Mouse (Mus musculus): ENCODE results near the gene Stk35.
"Not testable (repeated sequence)": the region's sequence is repeated elsewhere in the genome, so short reads cannot be mapped to it uniquely, and the experiment has no call there.

Gene Stk35

DNA sequence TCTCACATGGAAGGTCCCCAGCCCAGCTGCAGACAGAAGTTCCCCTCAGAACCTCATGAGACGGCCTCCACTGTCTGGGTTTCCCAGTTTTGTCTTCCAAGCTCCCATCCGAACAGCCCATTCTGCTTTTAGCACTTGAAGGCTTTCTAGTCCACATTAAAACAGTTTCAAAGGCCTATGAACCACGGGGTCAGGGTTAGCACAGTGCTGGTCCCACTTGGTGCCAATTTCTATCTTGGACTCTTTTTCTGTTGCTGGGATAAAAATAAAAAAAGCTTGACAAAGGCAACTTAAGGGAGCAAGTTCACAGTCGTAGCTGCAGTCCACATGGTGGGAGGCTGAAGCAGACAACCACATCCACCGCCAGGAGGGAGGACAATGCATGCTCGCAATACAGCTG lies 34.6 kb downstream of the Stk35 start:
- DNase-seq (ENCODE audit: low spot score in 2 of 2), result no peak

DNA sequence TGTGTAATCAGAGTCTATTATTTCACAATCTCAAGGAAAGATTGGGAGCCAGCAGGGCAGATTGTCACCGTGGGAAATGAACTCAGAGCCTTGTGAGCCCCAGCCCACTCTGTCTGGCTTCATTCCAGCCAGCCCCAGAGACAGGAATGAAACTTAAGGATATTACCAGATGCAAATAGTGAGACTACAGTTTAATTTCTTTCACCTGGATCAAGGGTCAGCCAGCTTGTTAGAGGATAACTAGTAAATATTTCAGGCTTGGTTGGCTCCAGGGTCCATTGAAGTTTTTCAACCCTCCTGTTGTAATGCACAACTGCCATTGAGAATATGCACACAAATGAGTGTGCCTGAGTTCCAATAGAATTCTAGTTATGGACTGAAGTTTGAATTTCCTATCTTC lies 36.6 kb downstream of the Stk35 start:
- DNase-seq (ENCODE audit: low spot score in 2 of 2), result no peak

DNA sequence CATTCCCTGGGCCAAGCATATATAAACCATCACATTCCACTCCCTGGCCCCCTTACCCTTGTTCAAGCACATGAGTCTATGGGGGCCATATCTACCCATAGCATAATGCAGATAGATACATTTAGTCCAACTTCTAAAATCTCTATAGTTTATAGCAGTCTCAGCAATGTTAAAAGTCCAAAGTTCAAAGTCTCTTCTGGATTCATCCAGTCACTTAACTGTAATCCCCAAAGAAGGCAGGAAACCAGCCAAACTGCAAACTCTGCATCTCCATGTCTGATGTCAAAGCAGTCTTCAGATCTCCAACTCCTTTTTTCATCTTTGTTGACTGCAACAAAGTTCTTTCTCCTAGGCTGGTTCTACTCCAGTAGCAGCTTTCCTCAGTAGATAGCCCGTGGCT lies 38.0 kb downstream of the Stk35 start:
- DNase-seq (ENCODE audit: low spot score in 2 of 2), result no peak

DNA sequence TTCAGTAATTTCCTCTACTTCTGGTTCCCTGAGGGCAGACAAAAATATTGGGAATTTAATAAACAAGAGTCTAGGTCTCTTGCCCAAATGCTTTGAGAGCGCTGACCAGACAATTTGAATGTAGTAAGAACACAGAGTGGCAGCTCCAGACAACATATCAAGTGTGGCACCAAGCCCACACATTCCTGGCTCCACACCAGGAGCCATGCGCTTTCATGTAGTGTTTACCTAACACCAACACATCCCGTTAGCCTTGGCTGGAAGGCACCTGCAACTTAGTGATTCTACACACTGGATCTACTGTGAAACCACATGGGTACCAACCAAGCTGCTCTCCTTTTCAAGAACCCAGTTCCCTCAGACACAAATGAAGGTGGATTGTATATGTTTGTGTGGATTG lies 45.5 kb downstream of the Stk35 start:
- no peak for DNase-seq (ENCODE audit: low spot score in 2 of 2)

DNA sequence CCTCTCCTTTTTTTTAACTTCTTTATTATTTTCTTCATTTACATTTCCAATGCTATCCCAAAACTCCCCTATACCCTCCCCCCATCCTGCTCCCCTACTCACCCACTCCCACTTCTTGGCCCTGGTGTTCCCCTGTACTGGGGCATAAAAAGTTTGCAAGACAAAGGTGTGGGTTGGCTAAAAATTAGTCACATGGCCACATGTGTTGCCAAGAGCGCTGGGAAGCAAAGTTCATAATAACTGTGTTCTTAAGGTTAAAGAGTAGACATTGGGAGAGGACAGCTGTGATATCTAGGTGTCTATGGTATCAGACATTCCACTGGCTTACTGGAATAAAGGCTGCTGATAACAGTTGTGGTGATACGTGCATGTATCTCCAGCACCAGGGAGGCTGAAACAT lies 46.2 kb downstream of the Stk35 start:
- no peak for DNase-seq (ENCODE audit: low spot score in 2 of 2)

DNA sequence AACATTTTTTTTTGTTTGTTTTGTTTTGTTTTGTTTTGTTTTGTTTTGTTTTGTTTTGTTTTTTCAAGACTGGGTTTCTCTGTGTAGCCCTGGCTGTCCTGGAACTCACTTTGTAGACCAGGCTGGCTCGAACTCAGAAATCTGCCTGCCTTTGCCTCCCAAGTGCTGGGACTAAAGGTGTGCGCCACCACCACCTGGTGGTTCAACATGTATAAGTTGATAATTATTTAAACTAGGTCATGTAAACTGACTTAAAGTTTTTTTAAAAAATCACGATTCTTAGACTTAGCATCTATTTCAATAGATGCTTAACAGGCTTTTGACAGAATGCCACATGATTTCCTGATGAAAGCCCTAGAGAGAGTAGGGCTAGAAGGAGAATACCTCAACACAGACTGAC lies 48.8 kb downstream of the Stk35 start:
- not testable (repeated sequence) for DNase-seq (ENCODE audit: low spot score in 2 of 2)

DNA sequence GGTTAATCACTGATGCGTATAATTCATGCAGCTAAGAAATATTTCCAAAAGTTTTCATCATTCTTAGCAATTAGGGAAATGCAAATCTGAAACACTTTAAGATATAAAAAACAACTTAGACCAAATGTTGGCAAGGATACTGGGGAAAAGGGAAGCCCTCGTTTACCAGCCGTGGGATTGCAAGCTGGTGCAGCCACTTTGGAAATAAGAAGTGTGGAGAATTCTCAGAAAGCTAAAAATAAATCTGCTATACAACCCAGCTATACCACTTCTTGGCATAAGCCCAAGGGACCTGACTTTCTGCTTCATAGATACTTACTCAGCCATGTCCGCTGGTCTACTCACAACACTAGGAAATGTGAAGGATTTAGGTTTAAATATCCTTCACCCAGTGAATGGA lies 51.2 kb downstream of the Stk35 start:
- DNase-seq (ENCODE audit: low spot score in 2 of 2), result peak in 1 of 2 experiments; percentile 51

DNA sequence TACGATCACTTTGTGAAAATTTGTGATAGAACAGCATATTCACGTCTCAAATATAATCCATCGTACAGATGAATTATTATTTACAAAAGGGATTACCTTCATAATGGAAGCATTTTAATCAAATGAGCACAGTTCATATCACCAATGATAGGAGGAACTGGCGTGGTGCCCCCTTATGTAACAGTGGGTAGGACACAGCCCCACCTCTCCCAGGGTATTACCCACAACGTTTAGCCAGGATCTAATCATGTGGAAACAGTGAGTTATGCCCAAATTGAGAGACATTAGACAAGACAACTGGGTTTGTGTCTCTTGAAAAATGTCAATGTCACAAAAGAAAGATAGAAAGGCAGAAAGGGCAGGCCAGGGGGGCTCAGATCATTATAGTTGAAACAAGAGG lies 62.9 kb downstream of the Stk35 start:
- DNase-seq (ENCODE audit: low spot score in 2 of 2), result no peak

DNA sequence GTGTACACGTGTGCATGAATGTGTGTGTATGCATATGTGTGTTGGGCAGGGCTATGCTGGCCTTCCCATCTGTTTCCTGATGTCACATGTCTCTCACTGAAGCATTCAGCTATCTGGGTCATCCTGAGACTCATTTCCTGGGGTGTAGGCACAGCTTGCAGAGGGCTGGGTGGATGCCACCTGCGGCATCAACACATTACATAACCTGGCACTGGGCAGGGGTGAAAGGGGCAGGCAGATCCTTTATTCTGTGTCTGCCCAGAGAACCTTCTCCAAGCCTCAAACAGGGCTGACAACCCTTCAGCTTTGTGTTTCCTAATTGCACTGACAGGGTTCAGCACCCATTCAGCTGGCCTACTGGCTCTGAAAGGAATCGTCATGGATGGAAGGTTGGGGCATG lies 64.6 kb downstream of the Stk35 start:
- DNase-seq (ENCODE audit: low spot score in 2 of 2), result peak in 1 of 2 experiments; percentile 38

DNA sequence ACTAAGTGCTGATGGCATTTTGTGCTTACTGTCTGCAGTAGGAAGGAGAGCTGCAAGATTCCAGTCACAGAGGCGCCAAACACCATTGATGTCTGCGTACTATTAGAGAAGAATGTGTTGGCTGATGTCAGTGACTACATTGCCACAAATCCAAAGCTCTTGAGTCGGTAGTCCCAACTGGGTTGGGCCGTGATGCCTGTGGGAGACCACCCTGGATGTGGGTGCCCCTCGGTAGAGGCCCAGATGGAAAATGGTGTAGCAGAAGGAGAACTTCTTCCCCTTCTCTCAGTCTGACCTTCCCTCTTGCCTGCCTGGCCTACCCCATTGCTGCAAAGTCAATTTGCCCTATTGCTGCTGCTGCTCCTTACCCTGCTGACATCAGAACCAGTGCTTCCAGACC lies 68.8 kb downstream of the Stk35 start:
- DNase-seq (ENCODE audit: low spot score in 2 of 2), result no peak

DNA sequence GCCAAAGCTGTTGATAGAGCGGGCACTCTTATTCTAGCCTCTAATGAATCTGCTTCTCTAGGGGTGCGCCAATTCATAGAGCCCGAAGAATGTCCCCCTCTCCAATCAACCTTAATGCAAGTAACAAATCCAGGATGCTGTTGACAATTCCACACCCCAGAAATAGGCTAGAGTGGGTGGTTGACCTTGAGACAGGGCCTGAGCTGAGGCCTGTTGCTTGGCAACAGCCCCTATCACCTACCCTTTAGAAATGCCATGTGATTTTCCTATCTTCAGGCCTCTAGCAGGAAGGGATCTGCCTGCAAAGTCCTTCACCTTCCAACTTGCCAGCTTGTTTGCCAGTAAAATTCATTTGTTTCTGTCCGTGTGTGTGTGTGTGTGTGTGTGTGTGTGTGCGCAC lies 70.9 kb downstream of the Stk35 start:
- no peak for DNase-seq (ENCODE audit: low spot score in 2 of 2)

DNA sequence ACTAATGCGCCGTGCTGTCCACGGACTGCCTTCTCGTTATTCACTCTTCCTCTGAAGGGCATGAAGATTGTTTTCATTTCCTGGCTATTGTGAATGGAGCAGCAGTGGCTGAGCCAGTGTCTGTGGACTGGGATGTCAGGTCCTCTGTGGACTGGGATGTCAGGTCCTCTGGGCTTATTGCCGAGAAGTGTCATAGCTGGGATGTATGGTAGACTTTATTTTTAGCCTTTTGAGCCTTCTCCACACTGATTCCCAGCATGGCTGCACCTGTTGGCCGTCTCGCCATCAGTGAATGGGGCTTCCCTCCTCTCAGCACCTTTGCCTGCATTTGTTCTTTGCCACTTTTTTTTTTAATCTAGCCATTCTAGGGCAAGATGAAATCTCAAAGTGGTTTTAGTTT lies 71.8 kb downstream of the Stk35 start:
- no peak for DNase-seq (ENCODE audit: low spot score in 2 of 2)

DNA sequence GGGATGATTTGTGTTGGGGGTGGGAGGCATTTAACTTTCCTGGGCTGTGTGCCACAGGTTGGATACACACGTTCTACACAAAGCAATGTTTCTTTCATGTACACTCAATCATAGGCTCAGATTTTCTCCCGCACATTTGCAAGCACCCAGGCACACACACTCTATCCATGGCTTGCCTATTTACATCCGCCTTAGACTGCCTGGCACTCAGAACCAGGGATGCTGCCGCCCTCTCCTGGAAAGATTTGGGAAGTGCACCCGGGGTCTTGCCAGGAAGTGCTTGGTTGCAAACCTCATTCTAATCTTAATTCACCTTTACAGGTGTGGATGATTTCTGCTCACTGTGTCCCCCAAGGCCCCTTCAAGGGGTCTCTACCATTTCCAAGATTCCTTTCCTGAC lies 73.2 kb downstream of the Stk35 start:
- peak; percentile 89 to 91 for DNase-seq (ENCODE audit: low spot score in 2 of 2)

DNA sequence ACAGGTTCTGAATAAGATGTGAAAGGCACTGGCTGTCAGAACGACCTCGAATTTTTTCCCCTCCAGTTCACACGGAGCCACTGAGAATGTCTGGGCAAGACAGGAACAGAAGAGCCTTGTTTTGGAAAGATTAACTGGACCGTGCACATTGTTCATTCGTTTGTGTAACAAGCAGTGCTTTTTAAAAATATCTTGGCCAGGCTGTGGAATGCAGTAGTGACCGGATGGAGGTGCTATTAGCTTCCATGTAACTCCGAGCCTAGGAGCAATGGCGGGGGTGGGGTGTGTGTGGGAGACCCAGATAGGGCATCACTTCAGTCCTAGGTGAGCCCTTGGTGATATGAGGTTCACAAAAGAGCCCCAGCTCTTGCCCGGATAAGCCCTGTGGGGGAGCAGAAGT lies 73.8 kb downstream of the Stk35 start:
- no peak for DNase-seq (ENCODE audit: low spot score in 2 of 2)

DNA sequence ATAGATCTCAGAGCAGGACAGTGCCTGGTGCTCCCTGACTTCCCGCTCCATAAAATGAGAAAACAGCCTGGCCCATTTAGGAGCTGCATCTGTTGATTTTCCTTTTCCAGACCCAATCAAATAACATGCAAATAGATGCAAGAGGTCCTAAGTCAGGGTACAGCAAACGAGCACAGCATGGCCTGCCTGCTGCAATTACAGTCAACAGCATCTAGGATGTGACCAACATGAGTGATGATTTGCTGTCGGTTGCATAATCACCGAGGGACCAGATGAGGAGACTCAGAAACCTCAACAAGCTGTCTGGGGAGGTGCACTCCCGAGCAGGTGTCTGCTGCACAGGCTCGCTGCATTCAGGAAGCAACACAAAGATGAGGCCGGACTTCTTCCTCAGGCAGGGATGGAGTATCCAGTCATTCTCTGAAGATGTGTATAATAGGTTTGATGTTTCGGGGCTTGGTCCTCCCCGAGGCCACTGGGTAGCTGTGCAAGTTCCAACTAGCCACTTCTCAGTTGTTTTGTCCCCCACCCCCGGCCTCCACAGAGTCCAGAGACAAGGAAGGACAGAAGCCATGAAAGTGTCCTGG lies 74.3 kb downstream of the Stk35 start:
- no peak for DNase-seq (ENCODE audit: low spot score in 2 of 2)

DNA sequence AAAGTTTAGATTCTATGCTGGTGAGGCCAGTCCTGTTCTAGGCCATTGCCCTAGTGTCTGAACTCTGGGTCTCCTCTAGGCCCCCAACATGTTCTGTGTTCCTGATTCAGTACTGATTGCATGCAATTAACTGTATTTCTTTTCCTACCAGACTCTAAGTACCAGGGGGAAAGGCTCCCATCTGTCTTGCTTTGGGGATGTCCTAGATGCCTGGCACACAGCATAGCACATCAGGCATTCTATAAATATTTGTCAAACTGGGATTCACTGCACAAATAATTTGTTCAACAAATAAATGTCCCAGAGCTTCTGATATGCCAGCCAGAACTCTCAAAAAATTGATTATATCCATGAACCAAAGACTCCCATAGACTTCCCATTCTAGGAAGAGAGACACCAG lies 76.6 kb downstream of the Stk35 start:
- no peak for DNase-seq (ENCODE audit: low spot score in 2 of 2)

DNA sequence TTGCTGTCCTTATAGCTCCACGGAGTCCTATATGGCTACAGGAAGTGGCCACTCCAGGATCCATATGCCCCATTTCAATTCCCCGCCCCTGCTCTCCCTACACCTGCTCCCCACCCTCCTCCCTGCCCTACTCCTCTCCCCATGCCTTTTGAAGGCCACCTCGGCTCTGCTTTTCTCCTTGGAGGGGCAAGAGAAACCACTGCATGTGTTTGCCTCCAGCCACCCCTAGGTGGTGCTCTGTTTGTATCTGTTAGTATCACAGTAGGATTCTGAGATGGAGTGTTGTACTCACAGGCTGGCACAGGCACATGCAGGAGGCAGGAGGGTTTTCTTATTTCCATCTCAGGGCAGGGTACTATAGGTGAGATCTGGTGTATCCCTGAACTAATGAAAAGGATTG lies 79.5 kb downstream of the Stk35 start:
- DNase-seq (ENCODE audit: low spot score in 2 of 2), result peak; percentile 63 to 79

DNA sequence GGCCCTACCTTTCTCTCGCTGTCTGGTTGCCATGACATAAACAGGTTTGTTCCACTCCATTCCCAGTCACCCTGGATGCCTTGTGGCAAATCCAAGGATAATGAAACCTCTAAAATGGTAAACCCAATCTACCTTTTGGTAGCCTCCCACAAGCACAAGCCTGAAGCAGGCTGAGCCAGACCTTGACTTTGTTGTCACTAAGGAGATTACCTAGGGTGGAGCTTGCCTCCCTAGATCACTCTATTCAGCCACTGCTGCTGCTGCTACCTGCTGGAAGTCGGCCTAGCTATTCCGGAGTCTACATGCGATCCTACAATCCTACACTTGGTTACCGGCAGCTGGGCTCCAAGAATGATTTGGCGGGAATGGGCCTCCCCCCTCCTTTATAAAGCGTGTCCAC lies 79.9 kb downstream of the Stk35 start:
- DNase-seq (ENCODE audit: low spot score in 2 of 2), result no peak

DNA sequence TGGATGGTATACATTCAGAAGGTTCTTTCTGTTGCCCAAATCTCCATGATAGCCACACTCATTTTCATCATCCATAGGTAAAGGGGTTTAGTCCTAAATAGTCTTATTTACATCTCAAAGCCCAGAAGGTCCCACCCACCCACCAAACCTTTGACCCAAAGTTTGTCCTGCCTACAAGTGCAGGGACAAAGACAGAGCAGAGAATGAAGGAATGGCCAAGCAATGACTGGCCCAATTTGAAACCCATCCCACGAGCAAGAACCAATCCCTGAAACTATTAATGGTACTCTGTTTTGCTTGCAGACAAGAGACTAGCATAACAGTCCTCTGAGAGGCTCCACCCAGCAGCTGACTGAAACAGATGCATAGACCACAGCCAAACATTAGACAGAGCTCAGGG lies 81.6 kb downstream of the Stk35 start:
- DNase-seq (ENCODE audit: low spot score in 2 of 2), result no peak

Data from frontal cortex, postnatal 36 days (tissue).